Mouse (Mus musculus): Measurements from ENCODE around the gene Gclc.

DNA sequence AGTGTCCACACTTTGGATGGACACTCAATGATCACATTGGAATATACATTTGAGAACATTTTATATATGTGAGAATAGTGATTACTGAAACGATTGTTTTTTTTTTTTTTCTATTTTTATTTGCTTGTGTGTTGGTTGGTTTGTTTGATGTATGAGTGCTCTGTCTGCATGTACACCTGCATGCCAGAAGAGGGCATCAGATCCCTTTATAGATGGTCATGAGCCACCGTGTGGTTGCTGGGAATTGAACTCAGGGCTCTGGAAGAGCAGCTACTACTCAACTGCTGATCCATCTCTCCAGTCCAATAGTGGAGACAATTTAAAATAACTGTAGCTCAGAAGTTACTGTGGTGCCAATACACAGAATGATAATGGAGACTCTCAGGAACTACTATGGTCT, 65.0 kb downstream of the Gclc start:
- TF ChIP-seq CTCF (IDR thresholded peaks at IDR 0.05; ENCODE audit: low read depth, low read length) (no peak), GATA2 (IDR thresholded peaks at IDR 0.05; ENCODE audit: borderline replicate concordance, low read depth, low read length) (no peak), GATA1 (IDR thresholded peaks at IDR 0.05; ENCODE audit: borderline replicate concordance, low read length) (no peak), POLR2AphosphoS5 (IDR thresholded peaks at IDR 0.05; ENCODE audit: insufficient replicate concordance, low read depth, low read length) (no peak), TAL1 (conservative IDR thresholded peaks at IDR 0.05; ENCODE audit: low read depth, low read length) (no peak)

Data from G1E (cell line).